Mouse (Mus musculus) lung, embryonic 14.5 days (tissue): ENCODE results near the gene Slc16a8. TPM values are rescaled to one million over a fixed set of nuclear protein-coding genes. Genes with fewer than 3 reads are reported as not detected.

Experiments used
- ATAC-seq: fragments of 200-750 bp; cut with Nextera tagmentation; 2 replicates; pipeline ENCODE4 v1.8.0; 2017; ENCODE audit warnings: mild to moderate bottlenecking, moderate TSS enrichment, moderate library complexity; ENCODE audit not compliant: insufficient read depth
- DNase-seq: peaks from one replicate; pipeline ENCODE4 v3.0.0-alpha.2; 2015
- H3K27ac ChIP-seq: fragments of 300-500 bp; sonication (generic); 2 replicates; pipeline ENCODE4 v1.5.1; 2014; ENCODE audit warnings: low read depth, mild to moderate bottlenecking, moderate library complexity
- H3K27me3 ChIP-seq: fragments of 300-500 bp; sonication (generic); 2 replicates; pipeline ENCODE4 v1.6.1; 2014; ENCODE audit warnings: low read length, control low read depth; ENCODE audit not compliant: insufficient read depth
- H3K36me3 ChIP-seq: fragments of 300-500 bp; sonication (generic); 2 replicates; pipeline ENCODE4 v1.6.1; 2014; ENCODE audit warnings: control low read depth; ENCODE audit not compliant: insufficient read depth
- H3K4me1 ChIP-seq: fragments of 300-500 bp; sonication (generic); 2 replicates; pipeline ENCODE4 v1.6.1; 2014; ENCODE audit warnings: antibody characterized with exemption, control low read depth; ENCODE audit not compliant: insufficient read depth
- H3K4me2 ChIP-seq: fragments of 300-500 bp; sonication (generic); 2 replicates; pipeline ENCODE4 v1.6.1; 2014; ENCODE audit warnings: mild to moderate bottlenecking
- H3K4me3 ChIP-seq: fragments of 300-500 bp; sonication (generic); 2 replicates; pipeline ENCODE4 v1.5.1; 2014; ENCODE audit warnings: low read depth, low read length
- H3K9ac ChIP-seq: fragments of 300-500 bp; sonication (generic); 2 replicates; pipeline ENCODE4 v1.6.1; 2014
- H3K9me3 ChIP-seq: fragments of 300-500 bp; sonication (generic); 2 replicates; pipeline ENCODE4 v1.6.1; 2016; ENCODE audit warnings: low read depth, low read length, control low read depth
- CTCF ChIP-seq: IDR thresholded peaks from 2 replicates; pipeline ENCODE4 v1.5.1; 2016; ENCODE audit warnings: antibody characterized with exemption, low read depth
- WGBS: fragments of 180-500 bp; shearing (Covaris S2); extraction: QIAGEN DNeasy Blood & Tissue Kit; methylation state at CpG from one replicate; pipeline ENCODE4 v1.1.7; 2014; 5-methylcytosine and 5-hydroxymethylcytosine counted together
- polyA plus RNA-seq: library from polyadenylated mRNA; unstranded; fragments of >200 nt; fragmentation: Nextera tagmentation; extraction: Ambion mirVana; gene quantifications from 2 replicates; pipeline ENCODE4 v1.2.1, GENCODE M21; 2014

Slc16a8 gene
- polyA plus RNA-seq, 1 experiment from 2014 or later, result 0.11 TPM

GRCm38 (mm10) chr15:79265384-79265783 lies 10.8 kb upstream of the Slc16a8 start:
- no peak for TF ChIP-seq CTCF
- Histone ChIP-seq H3K27ac (no peak overlapping the region), H3K4me3 (no peak overlapping the region), H3K9me3 (no peaks in the 10 kb centered on the region), H3K4me2 (no peak overlapping the region), H3K27me3 (peaks cover 35% of the 10 kb centered on the region), H3K9ac (no peak overlapping the region), H3K4me1 (no peaks in the 10 kb centered on the region), H3K36me3 (no peaks in the 10 kb centered on the region)
- DNase-seq, result no peak
- ATAC-seq, result no peak
- WGBS, result 51% methylated on average over 4 of the region's 4 CpGs

DNA sequence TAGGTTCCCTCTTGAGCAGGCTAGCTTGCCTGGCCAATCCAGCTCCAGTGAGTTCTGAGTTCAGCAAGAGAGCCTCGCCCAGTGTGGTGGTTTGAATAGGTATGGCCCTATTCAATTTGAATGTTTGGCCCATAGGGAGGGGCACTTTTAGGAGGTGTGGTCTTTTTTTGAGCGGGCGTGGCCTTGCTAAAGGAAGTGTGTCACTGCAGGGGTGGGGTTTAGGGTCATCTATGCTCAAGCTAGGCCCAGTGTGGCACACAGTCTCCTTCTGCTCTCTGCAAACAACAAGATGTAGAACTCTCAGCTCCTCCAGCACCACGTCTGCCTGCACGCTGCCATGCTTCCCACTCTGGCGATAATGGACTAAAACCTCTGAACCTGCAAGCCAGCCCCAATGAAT lies 9.2 kb upstream of the Slc16a8 start:
- Histone ChIP-seq H3K4me2 (no peak overlapping the region), H3K36me3 (no peaks in the 10 kb centered on the region), H3K4me1 (no peaks in the 10 kb centered on the region), H3K27me3 (peaks cover 37% of the 10 kb centered on the region), H3K4me3 (no peak overlapping the region), H3K27ac (no peak overlapping the region), H3K9me3 (no peaks in the 10 kb centered on the region), H3K9ac (no peak overlapping the region)
- WGBS, result 84% methylated on average over 6 of the region's 6 CpGs
- ATAC-seq (no peak), DNase-seq (no peak)
- no peak for TF ChIP-seq CTCF

DNA sequence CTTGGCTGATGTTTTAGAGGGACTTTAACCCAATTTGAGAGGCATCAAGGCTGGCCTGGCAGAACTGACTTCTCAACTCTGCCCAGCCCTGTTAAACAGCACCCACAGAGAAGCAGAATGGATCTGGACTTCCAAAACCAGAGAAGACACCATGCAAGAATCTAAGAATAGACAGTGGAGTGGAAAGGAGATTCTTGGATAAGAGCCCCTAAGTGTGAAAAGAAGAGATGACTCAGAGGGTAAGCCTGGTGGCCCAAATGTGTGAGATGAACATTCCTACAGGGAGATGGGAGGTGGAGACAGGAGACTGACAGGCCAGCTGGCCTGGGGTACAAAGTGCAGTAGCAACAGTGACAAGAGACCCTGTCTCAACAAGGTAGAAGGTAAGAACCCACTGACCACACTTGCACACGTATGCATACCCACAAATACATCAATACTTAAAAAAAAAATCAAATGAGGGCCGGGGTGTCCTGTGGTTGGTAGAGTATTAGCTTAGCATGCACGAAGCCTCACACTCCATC lies 8.3 kb upstream of the Slc16a8 start:
- Histone ChIP-seq H3K4me3 (no peak overlapping the region), H3K27me3 (peaks cover 37% of the 10 kb centered on the region)
- 82% methylated on average over 3 of the region's 3 CpGs for WGBS

DNA sequence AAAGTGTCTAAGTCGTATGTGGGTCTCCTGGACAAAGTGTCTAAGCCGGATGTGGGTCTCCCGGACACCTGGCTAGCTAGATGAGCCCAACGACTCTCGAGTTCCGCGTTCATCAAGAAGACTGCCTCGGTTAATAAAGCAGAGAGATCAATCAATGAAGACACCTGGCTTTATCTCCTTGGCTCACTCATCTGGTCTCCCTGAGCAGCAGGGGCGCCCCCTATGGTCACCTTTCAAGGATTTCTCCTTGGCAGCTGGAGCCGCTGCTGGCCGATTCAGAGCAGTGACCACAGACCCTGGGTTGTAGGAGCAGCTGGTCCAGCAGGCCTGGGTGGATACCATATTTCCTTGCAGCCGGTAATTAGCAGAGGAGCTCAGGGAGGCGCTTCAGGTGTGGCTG lies 7.8 kb upstream of the Slc16a8 start:
- Histone ChIP-seq H3K27ac (no peak overlapping the region), H3K36me3 (no peaks in the 10 kb centered on the region), H3K4me1 (no peaks in the 10 kb centered on the region), H3K27me3 (peaks cover 37% of the 10 kb centered on the region), H3K9ac (no peak overlapping the region), H3K9me3 (no peaks in the 10 kb centered on the region), H3K4me3 (no peak overlapping the region), H3K4me2 (peak overlapping the region; percentile 92)
- 14% methylated on average over 13 of the region's 13 CpGs for WGBS
- peak; percentile 55 for TF ChIP-seq CTCF
- ATAC-seq, result 0 out of 2 replicates have a peak, but pooled peaks have one; percentile 18
- DNase-seq, result peak; percentile 63

More for the DNA sequence above, 8.3 kb upstream of the Slc16a8 start:
- H3K9ac ChIP-seq, result no peak overlapping the region
- ATAC-seq (no peak), DNase-seq (no peak)
- no peaks in the 10 kb centered on the region for H3K9me3 ChIP-seq
- H3K4me2 ChIP-seq, result no peak overlapping the region; the same call in 1 of the 2 replicates
- H3K4me1 ChIP-seq, result no peaks in the 10 kb centered on the region
- no peaks in the 10 kb centered on the region for H3K36me3 ChIP-seq
- no peak for TF ChIP-seq CTCF
- no peak overlapping the region for H3K27ac ChIP-seq

DNA sequence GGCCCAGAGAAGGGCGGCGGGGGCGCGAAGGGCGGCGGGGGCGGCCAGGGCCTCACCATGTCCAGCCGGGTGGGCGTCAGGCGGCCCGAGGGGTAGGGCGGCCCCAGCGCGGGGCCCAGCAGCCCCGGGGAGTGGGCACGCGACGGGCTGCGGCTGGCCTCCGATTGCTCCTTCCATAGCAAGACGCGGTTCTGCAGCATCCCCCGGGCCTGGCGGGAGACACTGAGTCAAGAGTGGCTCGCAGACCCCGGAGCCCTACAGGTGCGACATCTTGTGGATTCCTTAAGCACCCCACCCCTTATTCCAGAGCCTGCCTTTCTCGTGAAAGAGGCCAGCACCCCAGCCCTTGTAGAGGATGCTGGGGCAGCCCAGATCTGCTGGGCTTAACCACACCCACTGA lies 7.2 kb upstream of the Slc16a8 start:
- DNase-seq (peak; percentile 42), ATAC-seq (peak; percentile 54)
- WGBS, result 1% methylated on average over 18 of the region's 28 CpGs
- no peaks in the 10 kb centered on the region for H3K4me1 ChIP-seq
- no peaks in the 10 kb centered on the region for H3K36me3 ChIP-seq
- 0 out of 2 replicates have a peak, but pooled peaks have one; percentile 8 for TF ChIP-seq CTCF
- peak overlapping the region; percentile 60 for H3K4me3 ChIP-seq
- H3K27me3 ChIP-seq, result peaks cover 37% of the 10 kb centered on the region
- peak overlapping the region; percentile 92 for H3K4me2 ChIP-seq
- no peak overlapping the region for H3K27ac ChIP-seq
- H3K9me3 ChIP-seq, result no peaks in the 10 kb centered on the region
- H3K9ac ChIP-seq, result peak overlapping the region; percentile 59

- peak; percentile 51 for ATAC-seq
- Histone ChIP-seq H3K36me3 (no peaks in the 10 kb centered on the region), H3K4me1 (no peaks in the 10 kb centered on the region), H3K4me2 (peak overlapping the region; percentile 92), H3K9ac (peak overlapping the region; percentile 59), H3K4me3 (peak overlapping the region; percentile 60), H3K27me3 (peaks cover 37% of the 10 kb centered on the region), H3K27ac (0 out of 2 replicates have a peak overlapping the region, but pooled peaks have one; percentile 4), H3K9me3 (no peaks in the 10 kb centered on the region)
- DNase-seq, result peak; percentile 60
- TF ChIP-seq CTCF, result no peak
- WGBS, result 1% methylated on average over 59 of the region's 62 CpGs
These were observed 6.6 kb upstream of the Slc16a8 start for GRCm38 (mm10) chr15:79261095-79261725.

DNA sequence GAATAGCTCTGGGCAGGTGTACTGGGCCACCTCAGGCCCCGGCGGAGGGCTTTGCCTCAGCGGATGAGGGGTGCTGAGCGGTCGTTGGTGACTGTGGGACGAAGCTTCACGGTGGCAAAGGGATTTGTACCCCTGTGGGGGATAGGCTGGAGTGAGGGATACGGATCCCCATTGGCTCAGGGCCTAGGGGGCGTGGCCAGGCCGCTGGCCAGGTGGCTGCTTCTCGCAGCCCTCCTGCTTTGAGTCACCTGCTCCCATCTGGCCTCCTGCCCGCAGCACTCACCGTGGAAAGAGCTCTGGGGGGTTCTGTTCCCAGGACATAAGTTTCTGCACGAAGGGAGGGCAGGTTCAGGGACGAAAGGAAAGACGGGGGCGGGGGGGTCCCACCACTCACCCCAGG lies 4.0 kb upstream of the Slc16a8 start:
- no peaks in the 10 kb centered on the region for H3K36me3 ChIP-seq
- no peaks in the 10 kb centered on the region for H3K4me1 ChIP-seq
- H3K4me3 ChIP-seq, result no peak overlapping the region
- H3K9me3 ChIP-seq, result no peaks in the 10 kb centered on the region
- H3K4me2 ChIP-seq, result no peak overlapping the region
- peaks cover 39% of the 10 kb centered on the region for H3K27me3 ChIP-seq
- no peak for TF ChIP-seq CTCF
- H3K9ac ChIP-seq, result no peak overlapping the region
- 26% methylated on average over 17 of the region's 17 CpGs for WGBS
- H3K27ac ChIP-seq, result no peak overlapping the region
- ATAC-seq (no peak), DNase-seq (peak; percentile 31)
